Mouse (Mus musculus) midbrain, embryonic 14.5 days (tissue): ENCODE results near the gene Znrf2. TPM values are rescaled to one million over a fixed set of nuclear protein-coding genes. Genes with fewer than 3 reads are reported as not detected.
A peak's percentile ranks its signal among the peaks of the same experiment; 100 is the strongest.
"Not testable (repeated sequence)": the region's sequence is repeated elsewhere in the genome, so short reads cannot be mapped to it uniquely, and the experiment has no call there.

ENCODE experiments used
- ATAC-seq: fragments of 200-750 bp; cut with Nextera tagmentation; 2 replicates; pipeline ENCODE4 v1.8.0; 2017; ENCODE audit warnings: moderate number of reproducible peaks, moderate library complexity; ENCODE audit not compliant: low FRiP score, low TSS enrichment
- DNase-seq: peaks from one replicate; pipeline ENCODE4 v3.0.0-alpha.2; 2015
- H3K27ac ChIP-seq: fragments of 300-500 bp; sonication (generic); replicated peaks from 2 replicates; pipeline ENCODE4 v1.5.1; 2014; ENCODE audit warnings: mild to moderate bottlenecking, low read depth, low read length, moderate library complexity
- H3K27me3 ChIP-seq: fragments of 300-500 bp; sonication (generic); 2 replicates; pipeline ENCODE4 v1.6.1; 2014; ENCODE audit warnings: low read length, control low read depth, mixed read lengths; ENCODE audit not compliant: control insufficient read depth, insufficient read depth
- H3K36me3 ChIP-seq: fragments of 300-500 bp; sonication (generic); 2 replicates; pipeline ENCODE4 v1.6.1; 2014; ENCODE audit warnings: low read length, control low read depth; ENCODE audit not compliant: control insufficient read depth, insufficient read depth
- H3K4me1 ChIP-seq: fragments of 300-500 bp; sonication (generic); 2 replicates; pipeline ENCODE4 v1.6.1; 2014; ENCODE audit warnings: mild to moderate bottlenecking, antibody characterized with exemption, low read length, control low read depth; ENCODE audit not compliant: control insufficient read depth, insufficient read depth
- H3K4me2 ChIP-seq: fragments of 300-500 bp; sonication (generic); 2 replicates; pipeline ENCODE4 v1.6.1; 2014; ENCODE audit warnings: mild to moderate bottlenecking, low read length, moderate library complexity
- H3K4me3 ChIP-seq: fragments of 300-500 bp; sonication (generic); replicated peaks from 2 replicates; pipeline ENCODE4 v1.5.1; 2014; ENCODE audit warnings: low read depth, low read length
- H3K9ac ChIP-seq: fragments of 300-500 bp; sonication (generic); replicated peaks from 2 replicates; pipeline ENCODE4 v1.6.1; 2014; ENCODE audit warnings: mild to moderate bottlenecking, low read length, moderate library complexity
- H3K9me3 ChIP-seq: fragments of 300-500 bp; sonication (generic); 2 replicates; pipeline ENCODE4 v1.6.1; 2016; ENCODE audit warnings: low read length, control low read depth, mixed read lengths; ENCODE audit not compliant: control insufficient read depth
- WGBS: fragments of 180-500 bp; shearing (Covaris S2); extraction: QIAGEN DNeasy Blood & Tissue Kit; methylation state at CpG from one replicate; pipeline ENCODE4 v1.1.7; 2014; 5-methylcytosine and 5-hydroxymethylcytosine counted together
- polyA plus RNA-seq: library from polyadenylated mRNA; unstranded; fragments of >200 nt; fragmentation: Nextera tagmentation; extraction: Ambion mirVana; gene quantifications from 2 replicates; pipeline ENCODE4 v1.2.1, GENCODE M21; 2014

The Znrf2 gene
- polyA plus RNA-seq, 1 experiment from 2014 or later = 8.8 TPM

DNA sequence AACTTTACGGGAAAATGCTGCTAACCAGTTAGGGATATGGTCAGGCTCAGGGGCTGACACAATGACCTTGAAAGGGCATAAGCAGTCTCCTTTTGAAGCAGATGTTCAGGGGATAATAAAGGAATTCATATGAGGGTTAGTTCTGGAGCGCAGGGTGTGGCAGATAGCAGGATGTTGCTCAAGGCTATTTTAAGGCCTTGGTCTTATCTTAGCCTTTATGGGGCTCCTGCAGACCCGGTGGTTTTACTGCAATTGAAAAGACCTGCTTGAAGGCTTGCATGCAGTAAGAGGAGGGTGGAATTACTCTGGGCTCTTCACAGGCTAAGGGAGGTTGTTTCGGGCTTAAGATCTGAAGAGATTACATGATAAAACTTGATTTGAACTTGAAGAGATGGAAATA lies 35.1 kb downstream of the Znrf2 start:
- H3K36me3 ChIP-seq = no peaks in the 10 kb centered on the region
- ATAC-seq (no peak), DNase-seq (no peak)
- H3K4me1 ChIP-seq = peaks cover 20% of the 10 kb centered on the region
- no peak overlapping the region for H3K4me3 ChIP-seq
- H3K9ac ChIP-seq = no peak overlapping the region
- H3K27ac ChIP-seq = no peak overlapping the region
- H3K4me2 ChIP-seq = no peak overlapping the region
- H3K9me3 ChIP-seq = no peaks in the 10 kb centered on the region
- no peaks in the 10 kb centered on the region for H3K27me3 ChIP-seq
- 42% methylated on average over 4 of the region's 4 CpGs for WGBS

DNA sequence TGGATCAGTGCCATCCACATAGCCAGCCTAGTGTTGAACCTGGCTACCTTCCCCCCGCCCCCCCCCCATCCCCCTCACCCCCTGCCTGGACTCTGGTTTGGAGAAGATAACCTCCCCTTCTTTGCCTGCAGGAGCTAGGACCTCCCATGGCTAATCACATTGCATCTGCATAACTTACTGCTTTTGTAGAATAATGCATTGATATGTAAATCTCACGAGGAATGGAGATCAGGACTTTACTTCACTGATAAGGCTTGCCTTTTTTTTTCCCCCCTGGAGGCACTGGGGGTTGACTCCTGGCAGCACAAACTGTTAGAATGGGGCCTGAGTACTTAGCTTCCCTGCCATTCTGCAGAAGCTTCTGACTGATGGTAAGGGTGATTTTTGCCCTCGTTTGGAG lies 36.0 kb downstream of the Znrf2 start:
- Histone ChIP-seq H3K27me3 (no peaks in the 10 kb centered on the region), H3K27ac (no peak overlapping the region), H3K4me3 (no peak overlapping the region), H3K4me1 (peaks cover 20% of the 10 kb centered on the region), H3K4me2 (peak overlapping the region; percentile 27), H3K9ac (no peak overlapping the region), H3K36me3 (no peaks in the 10 kb centered on the region), H3K9me3 (no peaks in the 10 kb centered on the region)
- ATAC-seq (peak; percentile 55), DNase-seq (peak; percentile 55)
- WGBS = 0% methylated on average over 3 of the region's 3 CpGs

DNA sequence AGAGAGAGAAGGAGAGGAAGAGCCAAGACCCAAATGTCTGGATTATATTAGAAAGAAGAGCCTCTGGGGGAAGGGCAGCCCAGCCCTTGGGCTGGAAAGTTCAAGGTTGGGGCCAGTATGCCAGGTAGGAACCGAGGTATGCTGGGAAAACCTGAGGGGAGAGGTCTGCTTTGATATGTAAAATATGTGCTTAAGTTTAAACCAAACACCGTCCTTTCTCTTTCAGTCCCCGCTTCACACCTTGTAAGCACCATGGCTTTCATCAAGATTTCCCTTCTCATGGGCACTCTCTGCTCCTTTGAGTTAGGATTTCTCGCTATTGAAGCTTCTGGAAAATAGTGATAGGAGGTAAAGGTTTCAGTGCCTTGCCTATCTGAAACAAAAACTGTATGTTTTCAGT lies 38.1 kb downstream of the Znrf2 start:
- H3K9ac ChIP-seq = no peak overlapping the region
- no peaks in the 10 kb centered on the region for H3K27me3 ChIP-seq
- H3K36me3 ChIP-seq = no peaks in the 10 kb centered on the region
- H3K4me3 ChIP-seq = no peak overlapping the region
- WGBS = 50% methylated on average over 4 of the region's 4 CpGs
- no peak overlapping the region for H3K27ac ChIP-seq
- H3K4me2 ChIP-seq = no peak overlapping the region
- ATAC-seq (no peak), DNase-seq (no peak)
- peaks cover 20% of the 10 kb centered on the region for H3K4me1 ChIP-seq
- H3K9me3 ChIP-seq = no peaks in the 10 kb centered on the region

DNA sequence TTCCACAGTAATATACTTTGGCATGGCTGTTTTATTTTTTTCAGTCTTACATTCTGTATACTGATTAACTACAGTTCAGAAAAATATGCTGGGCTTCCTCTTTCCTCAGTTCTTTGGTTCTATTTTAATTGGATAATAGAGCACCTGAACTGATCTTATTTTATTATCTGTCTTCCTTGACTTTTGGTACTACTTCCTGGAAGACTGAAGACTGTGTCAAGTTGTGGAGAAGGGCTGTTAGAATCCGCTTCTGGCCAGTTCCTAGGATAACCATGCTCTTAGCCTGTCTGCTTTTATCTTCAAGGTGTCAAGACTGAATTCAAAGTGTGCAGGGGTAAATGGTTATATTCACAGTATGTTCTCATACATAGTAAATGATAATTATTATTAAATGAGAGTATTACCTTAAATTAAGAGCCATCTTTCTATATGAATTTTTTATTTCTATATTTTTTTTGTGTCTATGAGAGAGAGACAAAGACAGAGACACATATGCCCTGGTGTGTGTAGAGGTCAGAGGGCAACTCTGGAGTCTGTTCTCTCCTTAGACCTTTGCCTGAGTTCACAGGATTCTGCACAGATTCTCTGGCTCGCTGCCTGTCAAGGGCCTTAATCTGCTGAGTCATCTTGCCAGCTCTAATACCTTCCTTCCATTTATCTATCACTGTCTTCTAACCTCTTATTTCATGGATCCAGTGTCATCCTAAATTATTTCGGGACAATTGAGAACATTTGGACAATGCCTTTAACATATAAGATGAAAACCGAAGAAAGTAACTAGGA lies 39.3 kb downstream of the Znrf2 start:
- no peaks in the 10 kb centered on the region for H3K36me3 ChIP-seq
- no peak overlapping the region for H3K4me2 ChIP-seq
- 53% methylated on average over 4 of the region's 4 CpGs for WGBS
- no peak overlapping the region for H3K4me3 ChIP-seq
- DNase-seq = no peak
- H3K27me3 ChIP-seq = no peaks in the 10 kb centered on the region
- ATAC-seq = no peak
- no peak overlapping the region for H3K9ac ChIP-seq
- no peaks in the 10 kb centered on the region for H3K9me3 ChIP-seq
- no peak overlapping the region for H3K27ac ChIP-seq
- H3K4me1 ChIP-seq = peaks cover 20% of the 10 kb centered on the region

DNA sequence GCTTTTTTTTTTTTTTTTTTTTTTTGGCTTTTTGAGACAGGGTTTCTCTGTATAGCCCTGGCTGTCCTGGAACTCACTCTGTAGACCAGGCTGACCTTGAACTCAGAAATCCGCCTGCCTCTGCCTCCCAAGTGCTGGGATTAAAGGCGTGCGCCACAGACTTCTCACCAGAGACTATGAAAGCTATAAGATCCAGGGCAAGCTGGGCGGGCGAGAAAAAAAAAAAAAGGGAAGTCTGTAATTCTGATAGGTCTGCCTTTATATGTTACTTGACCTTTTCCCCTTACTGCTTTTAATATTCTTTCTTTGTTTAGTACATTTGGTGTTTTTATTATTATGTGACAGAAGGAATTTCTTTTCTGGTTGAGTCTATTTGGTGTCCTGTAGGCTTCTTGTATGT lies 42.4 kb downstream of the Znrf2 start:
- not testable (repeated sequence) for H3K36me3 ChIP-seq, ATAC-seq, H3K4me3 ChIP-seq, H3K27me3 ChIP-seq, H3K27ac ChIP-seq, H3K9me3 ChIP-seq, DNase-seq, H3K4me2 ChIP-seq, H3K4me1 ChIP-seq, H3K9ac ChIP-seq
- 95% methylated on average over 5 of the region's 5 CpGs for WGBS

DNA sequence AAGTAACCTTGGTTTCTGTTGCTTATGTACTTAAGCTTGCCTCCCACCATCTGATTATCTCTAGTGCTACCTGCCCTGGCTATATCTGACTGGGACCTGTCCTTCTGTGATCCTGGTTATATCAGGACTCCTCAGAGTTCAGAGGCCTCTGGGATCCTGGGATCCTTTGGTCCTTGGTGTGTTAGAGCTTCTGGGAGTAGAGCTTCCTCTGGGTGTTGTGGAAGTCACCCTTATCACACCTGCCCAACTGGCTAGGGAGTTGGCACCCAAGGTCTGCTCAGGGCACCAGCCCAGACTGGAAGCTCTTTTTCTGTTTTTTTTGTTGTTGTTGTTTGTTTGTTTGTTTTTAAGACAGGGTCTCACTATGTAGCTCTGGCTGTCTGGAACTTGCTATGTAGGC lies 43.5 kb downstream of the Znrf2 start:
- ATAC-seq (no peak), DNase-seq (no peak)
- H3K9ac ChIP-seq = no peak overlapping the region
- H3K36me3 ChIP-seq = 0 out of 2 replicates have a peak, but pooled peaks cover 2% of the 10 kb centered on the region
- H3K27me3 ChIP-seq = no peaks in the 10 kb centered on the region
- no peak overlapping the region for H3K27ac ChIP-seq
- no peak overlapping the region for H3K4me3 ChIP-seq
- H3K4me1 ChIP-seq = no peaks in the 10 kb centered on the region
- no peak overlapping the region for H3K4me2 ChIP-seq
- no peaks in the 10 kb centered on the region for H3K9me3 ChIP-seq

DNA sequence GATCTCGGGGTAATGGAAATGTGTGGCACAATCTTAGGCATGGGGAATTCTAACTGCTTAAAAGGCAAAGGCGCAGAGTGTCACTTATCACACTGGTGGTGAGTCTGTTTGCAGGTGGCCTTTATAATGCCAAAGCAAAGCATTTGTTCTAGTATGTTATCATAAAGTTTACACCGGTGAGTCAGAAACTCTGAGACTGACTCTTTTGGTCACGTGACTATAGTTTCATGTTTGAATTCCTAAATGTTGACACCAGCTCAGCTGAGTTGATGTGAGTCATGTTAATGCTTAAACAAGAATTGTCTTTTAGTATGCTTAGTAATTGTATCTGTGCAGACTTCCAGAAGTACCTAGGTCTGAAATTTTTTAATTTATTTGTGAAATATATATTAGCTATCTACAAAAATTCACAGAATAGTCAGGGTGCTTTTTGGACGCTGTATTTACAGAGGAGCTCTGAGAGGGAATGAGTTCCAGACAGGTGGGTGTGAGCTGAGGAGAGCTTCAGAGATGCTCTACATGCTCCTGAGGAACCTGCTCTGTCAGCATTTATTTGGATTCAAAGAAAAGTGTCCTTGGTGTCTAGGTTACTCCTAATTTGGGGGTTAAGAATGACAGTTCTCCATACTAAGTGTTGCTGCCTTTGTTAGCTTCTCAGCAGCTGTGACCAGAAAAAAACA lies 50.2 kb downstream of the Znrf2 start:
- 89% methylated on average over 5 of the region's 5 CpGs for WGBS
- Histone ChIP-seq H3K9ac (no peak overlapping the region), H3K4me3 (no peak overlapping the region), H3K4me2 (no peak overlapping the region), H3K9me3 (no peaks in the 10 kb centered on the region), H3K27me3 (no peaks in the 10 kb centered on the region), H3K27ac (no peak overlapping the region), H3K36me3 (0 out of 2 replicates have a peak, but pooled peaks cover 2% of the 10 kb centered on the region), H3K4me1 (no peaks in the 10 kb centered on the region)
- DNase-seq = no peak
- no peak for ATAC-seq

DNA sequence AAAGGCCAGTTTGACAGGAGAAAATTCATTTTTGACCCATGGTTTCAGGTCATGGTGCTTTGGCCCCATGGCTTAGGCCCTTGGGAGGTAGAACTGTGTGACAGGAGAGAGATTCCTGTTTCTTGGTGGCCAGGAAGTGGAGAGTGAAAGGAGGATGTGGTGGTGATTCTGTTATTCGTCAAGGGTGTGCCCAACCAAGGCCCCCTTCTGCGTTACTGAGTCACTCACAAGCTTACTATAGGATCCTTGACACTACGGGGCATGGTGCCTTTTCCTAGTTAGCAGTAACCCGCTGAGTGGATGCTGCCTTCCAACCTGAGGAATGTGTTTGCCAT lies 50.7 kb downstream of the Znrf2 start:
- Histone ChIP-seq H3K4me3 (no peak overlapping the region), H3K4me1 (no peaks in the 10 kb centered on the region), H3K4me2 (no peak overlapping the region), H3K9me3 (no peaks in the 10 kb centered on the region), H3K27ac (no peak overlapping the region), H3K27me3 (no peaks in the 10 kb centered on the region), H3K36me3 (0 out of 2 replicates have a peak, but pooled peaks cover 2% of the 10 kb centered on the region), H3K9ac (no peak overlapping the region)
- 68% methylated on average over 4 of the region's 4 CpGs for WGBS
- ATAC-seq (no peak), DNase-seq (no peak)

DNA sequence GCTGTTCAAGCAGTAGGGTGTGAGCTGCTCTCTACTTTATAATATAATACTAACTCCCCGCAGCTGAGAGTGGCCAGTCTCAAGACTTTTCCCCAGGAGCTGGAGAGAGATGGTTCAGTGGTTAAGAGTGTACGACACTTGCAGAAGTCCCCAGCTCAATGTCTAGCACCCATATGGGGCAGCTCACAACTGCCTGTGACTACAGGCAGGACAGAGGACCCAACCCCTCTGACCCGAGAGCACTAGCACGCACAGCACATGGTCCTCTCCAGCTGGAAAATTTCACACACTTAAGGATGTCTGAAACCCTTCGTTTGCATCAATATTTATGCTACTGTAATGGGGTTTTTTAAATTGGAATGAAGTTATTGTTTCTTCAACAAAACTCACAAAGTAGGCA lies 56.3 kb downstream of the Znrf2 start:
- H3K9me3 ChIP-seq = no peaks in the 10 kb centered on the region
- no peak overlapping the region for H3K4me3 ChIP-seq
- H3K4me1 ChIP-seq = no peaks in the 10 kb centered on the region
- no peak overlapping the region for H3K4me2 ChIP-seq
- WGBS = 90% methylated on average over 5 of the region's 5 CpGs
- no peaks in the 10 kb centered on the region for H3K36me3 ChIP-seq
- no peak for DNase-seq
- no peak overlapping the region for H3K27ac ChIP-seq
- H3K27me3 ChIP-seq = no peaks in the 10 kb centered on the region
- ATAC-seq = no peak
- no peak overlapping the region for H3K9ac ChIP-seq
